Mouse (Mus musculus) midbrain, embryonic 15.5 days (tissue): ENCODE data around the gene Olfr293. TPM values are rescaled to one million over a fixed set of nuclear protein-coding genes. Genes with fewer than 3 reads are reported as not detected.

Experiments
- ATAC-seq: fragments of 200-750 bp; cut with Nextera tagmentation; replicated peaks from 2 replicates; pipeline ENCODE4 v1.8.0; 2017; ENCODE audit warnings: moderate TSS enrichment
- H3K27ac ChIP-seq: fragments of 300-500 bp; sonication (generic); 2 replicates; pipeline ENCODE4 v1.5.1; 2015; ENCODE audit warnings: mild to moderate bottlenecking, inconsistent platforms
- H3K27me3 ChIP-seq: fragments of 300-500 bp; sonication (generic); replicated peaks from 2 replicates; pipeline ENCODE4 v1.6.1; 2015; ENCODE audit warnings: inconsistent platforms
- H3K36me3 ChIP-seq: fragments of 300-500 bp; sonication (generic); replicated peaks from 2 replicates; pipeline ENCODE4 v1.6.1; 2015; ENCODE audit warnings: inconsistent platforms
- H3K4me1 ChIP-seq: fragments of 300-500 bp; sonication (generic); 2 replicates; pipeline ENCODE4 v1.6.1; 2015; ENCODE audit warnings: inconsistent platforms
- H3K4me2 ChIP-seq: fragments of 300-500 bp; sonication (generic); 2 replicates; pipeline ENCODE4 v1.6.1; 2015; ENCODE audit warnings: inconsistent platforms, mild to moderate bottlenecking, moderate library complexity
- H3K4me3 ChIP-seq: fragments of 300-500 bp; sonication (generic); 2 replicates; pipeline ENCODE4 v1.5.1; 2015; ENCODE audit warnings: mild to moderate bottlenecking, inconsistent platforms
- H3K9ac ChIP-seq: fragments of 300-500 bp; sonication (generic); 2 replicates; pipeline ENCODE4 v1.6.1; 2015; ENCODE audit warnings: mild to moderate bottlenecking, inconsistent platforms
- H3K9me3 ChIP-seq: fragments of 300-500 bp; sonication (generic); 2 replicates; pipeline ENCODE4 v1.6.1; 2016; ENCODE audit warnings: inconsistent platforms
- WGBS: fragments of 180-500 bp; shearing (Covaris S2); methylation state at CpG from one replicate; pipeline ENCODE4 v1.1.7; 2015; ENCODE audit warnings: mixed read lengths; 5-methylcytosine and 5-hydroxymethylcytosine counted together
- polyA plus RNA-seq: library from polyadenylated mRNA; unstranded; fragments of >200 nt; fragmentation: Nextera tagmentation; extraction: Ambion mirVana; gene quantifications from 2 replicates; pipeline ENCODE4 v1.2.1, GENCODE M21; 2015

The Olfr293 gene
- polyA plus RNA-seq: not detected in 2 replicates

GRCm38 (mm10) chr7:86648761-86649160, at the start of gene Olfr293:
Gene Olfr293 (plus strand): TSS chr7:86649061.
- WGBS: 92% methylated on average over 4 of the region's 4 CpGs
- ATAC-seq: no peak
- no peaks in the 10 kb centered on the region for H3K9me3 ChIP-seq
- no peaks in the 10 kb centered on the region for H3K27me3 ChIP-seq
- no peaks in the 10 kb centered on the region for H3K4me1 ChIP-seq
- no peak within 1 kb of the TSS for H3K27ac ChIP-seq
- H3K4me3 ChIP-seq: no peak within 1 kb of the TSS
- H3K9ac ChIP-seq: no peak within 1 kb of the TSS
- no peak within 1 kb of the TSS for H3K4me2 ChIP-seq
- no peaks in the 10 kb centered on the region for H3K36me3 ChIP-seq

- no peak within 1 kb of the TSS for H3K9ac ChIP-seq
- no peaks in the 10 kb centered on the region for H3K4me1 ChIP-seq
- ATAC-seq: no peak
- H3K4me3 ChIP-seq: no peak within 1 kb of the TSS
- no peaks in the 10 kb centered on the region for H3K36me3 ChIP-seq
- WGBS: 69% methylated on average over 2 of the region's 2 CpGs
- H3K9me3 ChIP-seq: no peaks in the 10 kb centered on the region
- H3K27ac ChIP-seq: no peak within 1 kb of the TSS
- H3K27me3 ChIP-seq: no peaks in the 10 kb centered on the region
- no peak within 1 kb of the TSS for H3K4me2 ChIP-seq
Observed at GRCm38 (mm10) chr7:86616543-86616942, 32.3 kb upstream of the Olfr293 start, which contains the start of gene Olfr294. Gene Olfr294 (minus strand): TSS chr7:86616643.

- H3K4me2 ChIP-seq: no peak within 1 kb of the TSS
- no peak within 1 kb of the TSS for H3K4me3 ChIP-seq
- no peak within 1 kb of the TSS for H3K9ac ChIP-seq
- H3K9me3 ChIP-seq: no peaks in the 10 kb centered on the region
- no peaks in the 10 kb centered on the region for H3K36me3 ChIP-seq
- H3K27me3 ChIP-seq: no peaks in the 10 kb centered on the region
- no peaks in the 10 kb centered on the region for H3K4me1 ChIP-seq
- ATAC-seq: no peak
- H3K27ac ChIP-seq: no peak within 1 kb of the TSS
Observed at GRCm38 (mm10) chr7:86688030-86688429, 39.2 kb downstream of the Olfr293 start, which contains the start of gene Olfr292. Gene Olfr292 (plus strand): TSS chr7:86688330.

Other genes starting within 250 kb of the Olfr293 start
- gene Olfr301, start 245.2 kb upstream of the Olfr293 start, polyA plus RNA-seq: not detected in 2 replicates
- gene Olfr299, start 189.1 kb upstream of the Olfr293 start, polyA plus RNA-seq: not detected in 2 replicates
- gene Olfr298, start 156.6 kb upstream of the Olfr293 start, polyA plus RNA-seq: not detected in 2 replicates
- gene Olfr297, start 129.1 kb upstream of the Olfr293 start, polyA plus RNA-seq: not detected in 2 replicates
- not detected in 2 replicates for gene Olfr295, start 65.2 kb upstream of the Olfr293 start, polyA plus RNA-seq
- not detected in 2 replicates for gene Olfr294, start 32.4 kb upstream of the Olfr293 start, polyA plus RNA-seq
- not detected in 2 replicates for gene Olfr292, start 39.3 kb downstream of the Olfr293 start, polyA plus RNA-seq
- 0.34 and 0.38 TPM in 2 replicates for gene Folh1, start 126.9 kb downstream of the Olfr293 start, polyA plus RNA-seq
- gene Vmn2r77, start 146.0 kb downstream of the Olfr293 start, polyA plus RNA-seq: not detected in 2 replicates